Mouse (Mus musculus): ENCODE data around the gene Slc7a1.
"Not testable (repeated sequence)": the region's sequence is repeated elsewhere in the genome, so short reads cannot be mapped to it uniquely, and the experiment has no call there.

The Slc7a1 gene

GRCm38 (mm10) chr5:148363441-148364113, 36.1 kb downstream of the Slc7a1 start:
- DNase-seq, result no peak

- no peak for DNase-seq
These were observed 37.4 kb downstream of the Slc7a1 start for GRCm38 (mm10) chr5:148362296-148362695.

- DNase-seq, result no peak
These were observed 38.0 kb downstream of the Slc7a1 start for GRCm38 (mm10) chr5:148361759-148362010.

GRCm38 (mm10) chr5:148360922-148361758, 38.6 kb downstream of the Slc7a1 start:
- no peak for DNase-seq

- no peak for DNase-seq
These were observed 40.6 kb downstream of the Slc7a1 start for GRCm38 (mm10) chr5:148359131-148359530.

GRCm38 (mm10) chr5:148357168-148357567, 42.5 kb downstream of the Slc7a1 start:
- DNase-seq, result no peak

- DNase-seq, result no peak
These were observed 43.9 kb downstream of the Slc7a1 start for GRCm38 (mm10) chr5:148355822-148356221.

- DNase-seq, result no peak
These were observed 45.2 kb downstream of the Slc7a1 start for GRCm38 (mm10) chr5:148354536-148354935.

- no peak for DNase-seq
These were observed 46.3 kb downstream of the Slc7a1 start for GRCm38 (mm10) chr5:148353429-148353828.

- no peak for DNase-seq
These were observed 50.2 kb downstream of the Slc7a1 start for GRCm38 (mm10) chr5:148349327-148350011.

- no peak for DNase-seq
These were observed 51.6 kb downstream of the Slc7a1 start for GRCm38 (mm10) chr5:148348153-148348552.

- DNase-seq, result no peak
These were observed 53.2 kb downstream of the Slc7a1 start for GRCm38 (mm10) chr5:148346543-148346942.

GRCm38 (mm10) chr5:148344374-148344773, 55.3 kb downstream of the Slc7a1 start:
- no peak for DNase-seq

GRCm38 (mm10) chr5:148342061-148342741, 57.5 kb downstream of the Slc7a1 start:
- DNase-seq, result no peak

- no peak for DNase-seq
These were observed 60.6 kb downstream of the Slc7a1 start for GRCm38 (mm10) chr5:148339126-148339525.

- peak in 1 of 2 experiments; percentile 19 for DNase-seq
These were observed 67.1 kb downstream of the Slc7a1 start for GRCm38 (mm10) chr5:148332622-148332974.

- peak in 1 of 2 experiments; percentile 32 for DNase-seq
These were observed 67.6 kb downstream of the Slc7a1 start for GRCm38 (mm10) chr5:148331926-148332621.

GRCm38 (mm10) chr5:148331229-148331776, 68.4 kb downstream of the Slc7a1 start:
- no peak for DNase-seq

GRCm38 (mm10) chr5:148328982-148329381, 70.7 kb downstream of the Slc7a1 start:
- no peak for DNase-seq

GRCm38 (mm10) chr5:148326295-148326694, 73.4 kb downstream of the Slc7a1 start:
- not testable (repeated sequence) for DNase-seq

GRCm38 (mm10) chr5:148325317-148325885, 74.3 kb downstream of the Slc7a1 start:
- no peak for DNase-seq

- no peak for DNase-seq
These were observed 84.8 kb downstream of the Slc7a1 start for GRCm38 (mm10) chr5:148314931-148315330.
